Mouse (Mus musculus) kidney, embryonic 15.5 days (tissue): ENCODE data around the gene Lbp. TPM values are rescaled to one million over a fixed set of nuclear protein-coding genes. Genes with fewer than 3 reads are reported as not detected.

Source experiments
- ATAC-seq: fragments of 200-750 bp; cut with Nextera tagmentation; replicated peaks from 2 replicates; pipeline ENCODE4 v1.8.0; 2017; ENCODE audit warnings: moderate TSS enrichment; ENCODE audit not compliant: low FRiP score
- H3K27ac ChIP-seq: fragments of 300-500 bp; sonication (generic); 2 replicates; pipeline ENCODE4 v1.5.1; 2015; ENCODE audit warnings: mild to moderate bottlenecking, inconsistent platforms
- H3K27me3 ChIP-seq: fragments of 300-500 bp; sonication (generic); 2 replicates; pipeline ENCODE4 v1.6.1; 2015; ENCODE audit warnings: inconsistent platforms
- H3K36me3 ChIP-seq: fragments of 300-500 bp; sonication (generic); 2 replicates; pipeline ENCODE4 v1.6.1; 2015; ENCODE audit warnings: inconsistent platforms
- H3K4me1 ChIP-seq: fragments of 300-500 bp; sonication (generic); 2 replicates; pipeline ENCODE4 v1.6.1; 2015; ENCODE audit warnings: inconsistent platforms
- H3K4me2 ChIP-seq: fragments of 300-500 bp; sonication (generic); 2 replicates; pipeline ENCODE4 v1.6.1; 2015; ENCODE audit warnings: moderate library complexity, mild to moderate bottlenecking, inconsistent platforms
- H3K4me3 ChIP-seq: fragments of 300-500 bp; sonication (generic); replicated peaks from 2 replicates; pipeline ENCODE4 v1.5.1; 2015; ENCODE audit warnings: mild to moderate bottlenecking, inconsistent platforms
- H3K9ac ChIP-seq: fragments of 300-500 bp; sonication (generic); 2 replicates; pipeline ENCODE4 v1.6.1; 2015; ENCODE audit warnings: mild to moderate bottlenecking, inconsistent platforms
- H3K9me3 ChIP-seq: fragments of 300-500 bp; sonication (generic); replicated peaks from 2 replicates; pipeline ENCODE4 v1.6.1; 2016; ENCODE audit warnings: inconsistent platforms
- WGBS: fragments of 180-500 bp; shearing (Covaris S2); methylation state at CpG from one replicate; pipeline ENCODE4 v1.1.7; 2015; ENCODE audit warnings: mixed read lengths; 5-methylcytosine and 5-hydroxymethylcytosine counted together
- polyA plus RNA-seq: library from polyadenylated mRNA; unstranded; fragments of >200 nt; fragmentation: Nextera tagmentation; extraction: Ambion mirVana; gene quantifications from 2 replicates; pipeline ENCODE4 v1.2.1, GENCODE M21; 2015

Gene Lbp
- polyA plus RNA-seq, 1 experiment from 2014 or later = 27.2 TPM

DNA sequence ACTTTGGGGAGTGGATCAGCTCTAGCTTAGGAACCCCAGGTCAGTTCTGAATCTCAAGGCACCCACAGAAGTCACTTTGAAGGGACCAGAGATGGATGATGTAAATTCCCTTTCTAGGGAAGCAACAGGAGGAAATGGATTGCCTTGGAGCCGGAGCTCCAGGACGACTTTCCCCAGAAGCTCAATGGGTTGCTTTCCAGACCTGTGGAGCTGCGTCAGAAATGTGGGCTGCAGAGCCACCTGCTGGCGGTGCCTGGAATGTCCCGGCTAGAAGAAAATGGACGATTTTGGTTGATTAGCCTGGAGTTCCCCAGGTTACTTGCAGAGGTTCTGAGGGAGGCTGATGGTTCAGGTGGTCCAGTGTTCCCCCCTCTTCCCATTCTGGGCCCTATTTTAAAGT is 41.6 kb downstream of the Lbp start:
- Histone ChIP-seq H3K4me1 (0 out of 2 replicates have a peak, but pooled peaks cover 10% of the 10 kb centered on the region), H3K9ac (no peak overlapping the region), H3K36me3 (peaks cover 7% of the 10 kb centered on the region), H3K4me3 (no peak overlapping the region), H3K27me3 (no peaks in the 10 kb centered on the region), H3K4me2 (no peak overlapping the region), H3K9me3 (no peaks in the 10 kb centered on the region), H3K27ac (no peak overlapping the region)
- peak; percentile 34; the same call in 1 of the 2 replicates for ATAC-seq
- WGBS = 1% methylated on average over 6 of the region's 6 CpGs

DNA sequence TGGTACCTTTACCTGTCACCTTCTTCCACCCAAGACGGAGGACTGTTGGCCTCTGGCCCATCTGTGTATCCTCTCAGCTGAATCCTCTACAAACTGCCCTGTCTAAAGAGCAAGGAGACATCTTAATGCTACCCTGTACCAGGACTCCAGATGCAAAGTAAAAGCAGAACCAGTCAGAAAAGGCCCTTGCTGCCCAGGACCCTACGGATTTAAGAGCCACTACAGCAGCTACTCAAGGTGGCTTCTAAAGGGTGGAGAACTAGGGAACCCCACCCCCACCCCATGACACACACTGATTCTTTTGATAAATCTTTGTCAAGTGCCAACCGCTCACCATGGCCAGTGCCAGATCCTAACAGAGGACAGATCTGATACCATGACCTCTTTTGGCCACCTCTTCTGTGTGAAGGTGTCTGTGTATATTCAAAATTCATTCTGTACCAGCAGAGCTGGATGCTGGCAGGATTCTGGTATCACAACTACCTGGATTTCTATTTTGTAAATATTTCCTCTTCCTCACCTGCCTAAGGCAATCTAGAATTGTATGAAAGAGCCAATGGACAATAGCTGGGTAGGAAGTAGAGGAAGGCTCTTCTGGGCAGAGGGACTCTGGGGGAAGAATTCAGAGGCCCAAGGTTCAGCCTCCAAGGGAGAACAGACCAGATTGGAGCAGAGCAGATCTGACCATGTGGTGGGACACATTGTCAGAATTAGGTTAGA is 46.7 kb downstream of the Lbp start:
- H3K9me3 ChIP-seq = no peaks in the 10 kb centered on the region
- 75% methylated on average over 3 of the region's 3 CpGs for WGBS

DNA sequence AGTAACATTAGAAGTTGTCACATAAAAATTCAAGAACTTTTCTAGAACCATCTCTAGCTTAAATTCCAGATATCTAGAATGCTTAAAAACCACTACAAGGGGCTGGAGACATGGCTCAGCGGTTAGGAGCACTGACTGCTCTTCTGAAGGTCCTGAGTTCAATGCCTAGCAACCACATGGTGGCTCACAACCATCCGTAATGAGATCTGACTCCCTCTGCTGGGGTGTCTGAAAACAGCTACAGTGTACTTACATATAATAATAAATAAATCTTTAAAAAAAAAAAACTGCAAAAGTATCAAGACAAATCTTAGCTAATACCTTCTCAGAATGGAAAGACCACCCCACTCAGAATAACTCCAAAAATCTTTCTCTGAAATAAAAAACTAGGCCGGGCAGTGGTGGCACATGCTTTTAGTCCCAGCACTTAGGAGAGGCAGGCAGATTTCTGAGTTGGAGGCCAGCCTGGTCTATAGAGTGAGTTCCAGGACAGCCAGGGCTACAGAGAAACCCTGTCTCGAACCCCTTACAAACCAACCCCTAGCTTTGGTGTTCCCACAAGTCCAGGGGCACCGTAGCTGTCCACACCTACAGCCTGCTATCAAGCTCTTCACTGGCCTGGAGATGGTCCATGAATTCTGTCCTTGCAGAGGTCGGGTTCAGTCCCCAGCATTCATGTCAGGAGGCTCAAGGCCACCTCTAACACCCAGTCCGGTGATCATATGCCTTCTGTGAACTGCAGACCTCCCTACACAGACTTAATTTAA is 48.2 kb downstream of the Lbp start:
- Histone ChIP-seq H3K27ac (0 out of 2 replicates have a peak overlapping the region, but pooled peaks have one; percentile 10), H3K9ac (no peak overlapping the region), H3K27me3 (no peaks in the 10 kb centered on the region), H3K4me2 (no peak overlapping the region), H3K4me1 (peaks cover 15% of the 10 kb centered on the region), H3K9me3 (no peaks in the 10 kb centered on the region), H3K36me3 (peaks cover 69% of the 10 kb centered on the region), H3K4me3 (no peak overlapping the region)
- 80% methylated on average over 7 of the region's 7 CpGs for WGBS
- no peak for ATAC-seq

More for the DNA sequence above, 46.7 kb downstream of the Lbp start:
- Histone ChIP-seq H3K4me1 (no peaks in the 10 kb centered on the region; the same call in 1 of the 2 replicates), H3K36me3 (peaks cover 53% of the 10 kb centered on the region), H3K27me3 (no peaks in the 10 kb centered on the region), H3K27ac (no peak overlapping the region), H3K9ac (no peak overlapping the region), H3K4me3 (no peak overlapping the region), H3K4me2 (no peak overlapping the region)
- ATAC-seq = no peak

DNA sequence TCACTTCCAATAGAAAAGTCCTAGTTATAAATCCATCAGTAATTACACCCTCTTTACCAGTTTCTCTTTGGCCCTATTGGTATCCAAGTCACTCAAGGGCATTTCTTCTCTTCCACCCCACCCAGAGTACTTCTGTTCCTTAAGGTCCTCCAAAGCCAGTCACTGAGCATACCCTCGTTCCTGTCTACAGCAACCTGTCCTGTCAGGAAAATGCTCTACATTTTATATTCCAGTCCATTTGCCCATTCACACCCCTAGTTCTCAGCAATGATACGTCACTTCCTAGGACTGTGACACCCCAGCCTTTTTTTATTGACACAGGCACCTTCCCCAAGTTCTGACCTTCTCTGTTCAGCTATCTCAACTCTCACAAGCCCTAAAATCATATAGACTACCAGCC is 48.9 kb downstream of the Lbp start:
- H3K4me2 ChIP-seq = no peak overlapping the region
- no peak overlapping the region for H3K27ac ChIP-seq
- no peak overlapping the region for H3K4me3 ChIP-seq
- H3K9ac ChIP-seq = no peak overlapping the region
- peaks cover 76% of the 10 kb centered on the region for H3K36me3 ChIP-seq
- no peaks in the 10 kb centered on the region for H3K9me3 ChIP-seq
- WGBS = 86% methylated on average over 2 of the region's 2 CpGs
- peaks cover 22% of the 10 kb centered on the region for H3K4me1 ChIP-seq
- ATAC-seq = no peak
- H3K27me3 ChIP-seq = no peaks in the 10 kb centered on the region

DNA sequence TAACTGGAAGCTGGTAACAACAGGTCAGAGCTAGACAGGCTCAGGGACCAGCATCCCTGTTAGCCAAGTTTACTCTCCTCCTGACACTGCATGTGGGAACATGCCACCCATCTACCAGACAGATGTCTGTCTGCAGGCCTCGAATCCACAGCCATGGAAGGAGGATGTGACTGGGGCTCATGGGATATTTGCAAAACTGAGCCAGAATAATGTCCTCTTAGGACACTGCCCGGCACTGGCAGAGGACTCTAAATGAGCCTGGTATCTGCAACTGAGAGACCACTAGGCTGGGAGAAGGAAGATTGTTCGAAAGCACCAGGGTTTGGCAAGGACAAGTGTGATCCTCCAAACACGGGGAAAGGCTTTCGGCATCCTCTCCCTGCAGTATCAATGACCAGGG is 49.8 kb downstream of the Lbp start:
- Histone ChIP-seq H3K27me3 (no peaks in the 10 kb centered on the region), H3K4me2 (no peak overlapping the region), H3K27ac (no peak overlapping the region), H3K36me3 (peaks cover 79% of the 10 kb centered on the region), H3K4me1 (peaks cover 28% of the 10 kb centered on the region), H3K9me3 (no peaks in the 10 kb centered on the region), H3K9ac (no peak overlapping the region), H3K4me3 (no peak overlapping the region)
- 87% methylated on average over 5 of the region's 5 CpGs for WGBS
- no peak for ATAC-seq

DNA sequence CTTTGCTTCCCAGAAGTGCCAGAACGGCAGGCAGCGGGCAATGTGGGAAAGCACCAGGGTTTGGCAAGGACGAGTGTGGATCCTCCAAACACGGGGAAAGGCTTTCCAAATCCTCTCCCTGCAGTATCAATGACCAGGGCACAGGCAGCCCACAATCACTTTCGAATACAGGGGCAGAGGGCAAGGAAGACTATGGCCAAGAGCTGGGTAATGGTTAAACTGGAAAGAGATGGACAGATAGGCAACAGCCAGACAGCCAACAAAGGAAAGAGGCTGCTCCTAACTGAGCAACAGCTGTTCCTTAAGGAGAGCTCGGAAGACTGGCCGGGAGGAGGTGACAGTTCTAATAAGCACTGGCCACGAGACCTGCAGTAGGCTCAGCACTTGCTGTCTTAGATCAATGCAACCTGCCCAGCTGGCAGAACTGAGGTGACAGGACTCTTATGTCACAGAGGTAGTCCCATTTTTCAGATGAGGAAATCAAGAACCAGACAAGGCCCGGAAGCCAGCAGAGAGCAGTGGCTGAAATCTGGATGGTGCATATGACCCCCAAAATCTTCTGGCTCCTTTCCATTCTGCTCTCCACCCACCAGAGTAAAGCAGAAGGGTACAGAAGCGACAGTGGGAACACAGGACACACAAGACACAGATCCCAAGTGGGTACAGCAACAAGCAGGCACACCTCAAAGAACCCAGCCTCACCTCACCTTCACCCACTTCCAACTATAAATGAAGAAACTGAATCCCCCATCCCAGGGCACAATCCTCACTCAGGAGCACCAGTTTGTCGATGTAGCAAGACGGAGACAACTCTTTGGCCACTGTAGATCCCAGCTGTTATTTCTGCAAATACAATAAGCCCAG is 53.7 kb downstream of the Lbp start:
- Histone ChIP-seq H3K4me2 (peak overlapping the region; percentile 78), H3K9me3 (no peaks in the 10 kb centered on the region), H3K9ac (peak overlapping the region; percentile 96), H3K27me3 (no peaks in the 10 kb centered on the region), H3K27ac (peak overlapping the region; percentile 85; the same call in 1 of the 2 replicates), H3K36me3 (peaks cover 56% of the 10 kb centered on the region), H3K4me3 (peak overlapping the region; percentile 88), H3K4me1 (peaks cover 28% of the 10 kb centered on the region)
- no peak for ATAC-seq
- WGBS = 54% methylated on average over 12 of the region's 12 CpGs

DNA sequence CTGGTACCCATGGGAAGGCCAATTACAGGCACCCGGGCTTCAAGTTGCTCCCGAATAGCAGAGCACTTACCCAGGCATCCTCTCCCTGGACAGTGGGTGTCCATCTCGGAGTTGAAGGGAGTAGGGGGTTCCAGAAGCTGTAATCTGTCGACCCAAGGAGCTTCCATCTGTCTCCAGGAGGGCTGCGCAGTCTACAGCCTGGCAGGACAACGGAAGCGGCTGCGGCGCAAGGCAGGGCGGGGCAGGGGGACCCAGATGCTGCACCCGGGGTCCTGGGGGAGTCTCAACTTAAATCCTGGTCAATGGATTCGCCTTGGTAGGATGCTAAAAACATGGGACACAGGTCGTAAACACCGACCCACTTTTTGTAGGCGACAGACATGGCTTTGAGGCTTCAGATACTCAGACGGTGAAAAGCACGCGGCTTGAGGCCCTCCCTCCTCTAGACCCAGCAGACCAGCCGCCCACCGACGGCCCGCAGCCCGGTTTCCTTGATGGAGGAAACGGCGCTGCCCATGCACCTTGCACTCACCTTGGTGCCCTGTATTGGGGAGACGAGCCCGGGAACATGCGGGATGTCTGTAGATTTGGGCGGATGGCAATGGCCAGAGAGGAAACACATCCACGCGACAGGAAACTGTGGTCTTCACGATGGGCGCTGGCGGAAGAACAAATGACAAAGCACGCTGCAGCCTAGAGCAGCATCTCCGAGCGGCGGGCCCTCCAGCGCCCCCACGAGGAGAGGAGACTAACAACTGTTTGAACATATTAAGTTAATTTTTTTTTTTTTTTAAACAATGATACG is 54.8 kb downstream of the Lbp start:
- H3K27me3 ChIP-seq = no peaks in the 10 kb centered on the region
- ATAC-seq = peak; percentile 87
- peak overlapping the region; percentile 96 for H3K9ac ChIP-seq
- peak overlapping the region; percentile 78 for H3K4me2 ChIP-seq
- peaks cover 45% of the 10 kb centered on the region for H3K36me3 ChIP-seq
- peak overlapping the region; percentile 85 for H3K27ac ChIP-seq
- peak overlapping the region; percentile 88 for H3K4me3 ChIP-seq
- H3K9me3 ChIP-seq = no peaks in the 10 kb centered on the region
- under 1% methylated on average over 41 of the region's 41 CpGs for WGBS
- H3K4me1 ChIP-seq = peaks cover 28% of the 10 kb centered on the region

DNA sequence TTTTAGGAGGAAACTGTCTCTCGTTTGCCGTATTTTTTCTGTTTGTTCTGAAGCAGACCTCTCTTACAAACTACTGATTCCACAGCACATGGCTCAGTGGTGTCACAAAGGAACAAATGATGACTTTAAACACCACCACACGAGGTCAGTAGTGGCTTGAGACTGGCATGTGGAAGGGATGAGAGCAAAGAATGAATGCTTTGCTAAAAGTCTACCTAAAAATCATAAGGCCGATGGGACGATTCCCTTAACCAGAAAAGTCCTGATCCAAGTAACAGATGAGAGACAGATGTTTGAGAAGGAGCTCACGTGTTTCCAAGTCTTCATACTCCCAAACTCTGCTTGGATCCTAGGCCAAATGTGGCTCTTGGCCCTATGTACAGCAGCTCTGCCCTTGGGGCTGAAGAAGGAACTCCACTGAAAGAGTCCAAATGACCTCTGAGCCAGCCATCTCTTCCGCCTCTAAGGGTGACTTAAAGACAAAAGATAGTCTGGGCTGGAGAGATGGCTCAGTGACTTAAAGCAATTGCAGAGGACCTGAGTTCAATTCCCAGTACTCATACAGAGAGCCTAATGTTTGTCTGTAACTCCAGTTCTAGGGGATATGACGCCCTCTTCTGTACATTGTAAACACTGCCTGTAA is 55.5 kb downstream of the Lbp start:
- peak overlapping the region; percentile 85 for H3K27ac ChIP-seq
- H3K9me3 ChIP-seq = no peaks in the 10 kb centered on the region
- peaks cover 28% of the 10 kb centered on the region for H3K4me1 ChIP-seq
- peak; percentile 47; the same call in 1 of the 2 replicates for ATAC-seq
- 43% methylated on average over 8 of the region's 8 CpGs for WGBS
- no peaks in the 10 kb centered on the region for H3K27me3 ChIP-seq
- H3K4me2 ChIP-seq = peak overlapping the region; percentile 78
- H3K36me3 ChIP-seq = peaks cover 38% of the 10 kb centered on the region
- H3K4me3 ChIP-seq = peak overlapping the region; percentile 88
- no peak overlapping the region for H3K9ac ChIP-seq

DNA sequence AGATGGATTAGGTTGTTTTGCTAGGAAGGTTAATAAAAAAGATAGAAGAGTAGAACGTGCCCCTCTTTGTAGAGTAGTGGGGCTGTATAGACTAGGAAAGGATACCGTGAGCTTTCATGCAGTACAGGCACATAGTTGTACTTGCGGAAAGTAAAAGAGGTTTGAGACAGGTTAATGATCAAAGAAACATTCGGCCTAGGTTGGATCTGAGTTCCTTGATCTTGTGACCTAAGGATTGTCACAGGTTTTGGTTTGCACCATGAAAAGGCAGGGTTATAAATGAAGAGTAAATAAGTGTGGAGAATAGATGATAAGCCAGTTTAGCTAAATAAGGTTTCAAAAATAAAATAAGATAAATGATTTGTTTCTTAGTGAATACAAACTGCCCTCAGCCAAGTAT is 57.9 kb downstream of the Lbp start:
- Histone ChIP-seq H3K9ac (no peak overlapping the region), H3K9me3 (no peaks in the 10 kb centered on the region), H3K27ac (no peak overlapping the region), H3K36me3 (peaks cover 14% of the 10 kb centered on the region), H3K4me3 (no peak overlapping the region), H3K27me3 (no peaks in the 10 kb centered on the region), H3K4me1 (peaks cover 17% of the 10 kb centered on the region), H3K4me2 (no peak overlapping the region)
- 69% methylated on average over 4 of the region's 4 CpGs for WGBS
- ATAC-seq = no peak

DNA sequence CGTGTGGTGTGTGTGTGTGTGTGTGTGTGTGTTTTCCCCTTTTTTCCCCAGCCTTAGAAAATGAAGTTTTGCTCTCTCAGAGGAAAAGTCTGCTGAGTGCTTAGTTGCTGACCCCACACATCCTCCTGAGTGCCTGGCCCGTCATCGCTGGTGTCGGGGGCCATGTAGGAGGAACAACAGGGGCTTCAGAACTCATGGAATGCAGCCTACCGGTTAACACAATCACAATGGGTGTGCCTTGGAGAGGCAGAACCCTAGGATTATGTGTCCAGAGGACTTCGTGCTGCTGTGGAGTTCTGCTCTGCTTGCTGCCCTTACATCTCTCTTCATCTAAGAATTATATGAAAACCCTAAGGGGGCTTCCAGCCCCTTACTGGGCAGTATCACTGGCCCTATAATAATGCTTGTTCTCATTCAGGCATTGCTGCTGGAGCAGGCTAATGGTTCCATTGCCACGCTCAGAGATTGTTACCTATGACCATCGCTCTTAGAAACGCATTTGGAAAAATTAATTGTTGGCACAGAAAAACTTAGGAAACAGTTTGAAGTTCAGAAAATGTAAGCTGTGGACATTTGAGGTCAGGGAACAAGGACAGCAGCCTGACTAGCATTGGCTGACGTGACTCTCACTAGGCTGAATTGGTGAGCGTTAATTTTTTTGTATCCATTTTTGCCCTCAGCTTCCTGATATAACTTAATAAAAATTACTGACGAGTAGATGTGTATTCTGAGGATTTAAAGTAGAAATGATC is 59.0 kb downstream of the Lbp start:
- H3K4me2 ChIP-seq = no peak overlapping the region
- H3K4me1 ChIP-seq = peaks cover 6% of the 10 kb centered on the region
- no peak overlapping the region for H3K9ac ChIP-seq
- 73% methylated on average over 12 of the region's 12 CpGs for WGBS
- ATAC-seq = no peak
- no peaks in the 10 kb centered on the region for H3K9me3 ChIP-seq
- H3K36me3 ChIP-seq = peaks cover 3% of the 10 kb centered on the region; the same call in 1 of the 2 replicates
- H3K27me3 ChIP-seq = no peaks in the 10 kb centered on the region
- no peak overlapping the region for H3K4me3 ChIP-seq
- no peak overlapping the region for H3K27ac ChIP-seq
